Mouse (Mus musculus) spleen, adult 18-20 months (tissue): ENCODE data around the gene Tas2r107.
"Not testable (repeated sequence)": the region's sequence is repeated elsewhere in the genome, so short reads cannot be mapped to it uniquely, and the experiment has no call there.

Experiments used
- DNase-seq, 2 experiments: peaks; one replicate each; pipeline ENCODE4 v3.0.0; 2022; ENCODE audit warnings: mixed read lengths in 2 of 2

Gene Tas2r107

DNA sequence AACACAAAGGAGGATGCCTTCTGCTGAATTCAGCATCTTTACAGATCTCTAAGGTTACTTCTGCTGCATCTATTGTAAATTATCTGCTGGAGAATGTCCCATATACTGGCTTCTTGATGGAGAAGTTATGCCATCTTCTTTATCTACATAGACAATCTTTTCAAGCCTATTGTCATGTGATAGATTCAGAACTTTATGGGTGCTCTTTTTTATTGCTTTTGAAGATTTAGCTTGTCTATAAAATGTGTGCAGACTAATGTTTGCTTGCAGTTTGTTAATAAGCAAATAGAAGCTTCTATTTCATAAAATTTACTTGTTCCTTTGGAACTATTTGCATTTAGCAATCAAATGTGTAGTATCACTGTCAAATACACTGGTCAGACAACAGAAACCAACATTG is at the start of gene Tas2r107:
Gene Tas2r107 (minus strand): TSS at position 101 of the 400 bp plus-strand sequence.
- no peak for DNase-seq

DNA sequence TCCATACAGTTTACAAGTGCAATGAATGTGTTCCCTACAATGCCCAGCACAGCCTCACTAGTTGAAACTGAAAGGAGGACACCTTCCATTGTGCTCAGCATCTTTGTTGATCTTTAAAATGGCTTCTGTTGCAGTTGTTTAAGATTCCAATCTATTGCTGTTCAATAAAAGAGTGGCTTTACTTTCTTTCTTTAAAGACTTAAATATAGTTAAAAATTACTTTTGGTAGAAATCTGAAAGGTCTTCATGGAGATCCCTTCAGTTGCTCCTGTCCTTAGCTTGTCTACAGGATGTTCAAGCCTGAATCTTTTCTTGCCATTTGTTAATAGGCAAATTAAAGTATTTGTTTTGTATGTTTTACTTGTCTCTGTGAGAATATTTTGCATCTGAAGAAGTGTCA is 30.0 kb upstream of the Tas2r107 start, which contains the start of gene Tas2r114:
Gene Tas2r114 (minus strand): TSS at position 101 of the 400 bp plus-strand sequence.
- no peak for DNase-seq

DNA sequence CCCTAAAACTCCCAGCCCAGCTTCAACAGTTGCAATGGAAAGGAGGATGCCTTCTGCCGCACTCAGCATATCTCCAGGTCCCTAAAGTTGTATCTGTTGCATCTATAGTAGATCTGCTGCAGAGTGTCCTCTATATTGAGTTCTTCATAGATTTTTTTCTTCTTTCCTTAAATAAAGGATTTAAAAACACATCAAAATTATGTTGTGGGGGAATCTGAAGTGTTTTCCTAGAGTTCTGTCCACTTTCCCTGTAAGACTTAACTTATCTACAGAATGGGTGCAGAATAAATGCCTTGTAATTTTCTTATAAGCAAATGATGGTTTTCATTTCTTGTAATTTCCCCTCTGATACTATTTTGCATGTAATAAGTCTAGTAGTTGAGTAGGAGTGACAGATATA is 27.4 kb upstream of the Tas2r107 start, which contains the start of gene Tas2r105:
Gene Tas2r105 (minus strand): TSS at position 101 of the 400 bp plus-strand sequence.
- DNase-seq, result no peak

DNA sequence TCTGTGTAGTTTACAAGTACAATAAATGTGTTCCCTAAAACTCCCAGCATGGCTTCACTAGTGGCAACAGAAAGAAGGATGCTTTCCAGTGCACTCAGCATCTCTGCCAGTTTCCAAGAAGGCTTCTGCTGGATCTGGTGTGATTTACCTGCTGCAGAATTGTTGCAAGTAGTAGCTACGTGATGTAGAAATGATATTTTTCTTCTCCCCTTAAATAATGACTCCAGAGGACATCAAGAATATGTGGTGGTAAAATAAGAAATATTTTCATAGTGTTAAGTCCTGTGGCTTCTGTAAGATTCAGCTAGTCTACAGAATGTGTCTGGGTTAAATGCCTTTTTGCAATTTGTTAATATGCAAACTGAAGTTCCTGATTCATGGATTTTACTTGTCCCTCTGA is 25.7 kb upstream of the Tas2r107 start, which contains the start of gene Tas2r104:
Gene Tas2r104 (minus strand): TSS at position 101 of the 400 bp plus-strand sequence.
- no peak for DNase-seq

DNA sequence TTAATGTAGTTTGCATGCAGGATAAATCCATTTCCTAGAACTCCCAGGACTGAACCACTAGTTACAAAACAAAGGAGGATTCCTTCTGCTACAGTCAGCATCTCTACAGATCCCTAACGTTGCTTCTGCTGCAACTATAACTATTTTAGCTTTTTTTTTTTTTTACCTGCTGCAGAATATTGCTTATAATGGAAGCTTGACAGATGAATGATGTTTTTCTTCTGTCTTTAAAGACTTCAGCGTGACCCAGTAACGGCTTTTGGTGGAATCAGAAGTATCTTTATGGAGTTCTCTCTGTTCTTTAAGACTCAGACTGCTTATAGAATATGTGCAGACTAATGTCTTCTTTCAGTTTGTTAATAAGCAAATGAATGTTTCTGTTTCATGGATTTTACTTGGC is 18.8 kb upstream of the Tas2r107 start, which contains the start of gene Tas2r106:
Gene Tas2r106 (minus strand): TSS at position 101 of the 400 bp plus-strand sequence.
- no peak for DNase-seq

DNA sequence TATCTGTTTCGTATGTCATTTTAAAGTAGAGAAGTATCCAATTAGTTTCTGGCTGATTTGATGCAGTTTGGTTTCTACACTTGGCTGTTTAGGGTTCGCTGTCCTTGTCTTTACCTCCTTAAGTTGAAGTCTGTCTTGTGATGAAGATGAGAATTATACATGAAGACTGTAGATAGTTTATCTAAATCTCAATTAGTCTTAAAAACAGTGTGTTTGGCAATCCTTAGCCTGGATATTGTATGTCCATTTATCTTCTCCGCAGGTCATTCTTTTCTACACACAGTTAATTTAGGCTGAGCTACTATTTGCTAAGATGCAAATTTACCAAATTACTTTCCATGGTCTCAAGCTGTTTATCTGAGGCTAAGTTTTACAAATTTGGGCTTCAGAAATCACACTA is 29.1 kb downstream of the Tas2r107 start, which contains the start of gene Tas2r130:
Gene Tas2r130 (minus strand): TSS at position 101 of the 400 bp plus-strand sequence.
- DNase-seq, result no peak

DNA sequence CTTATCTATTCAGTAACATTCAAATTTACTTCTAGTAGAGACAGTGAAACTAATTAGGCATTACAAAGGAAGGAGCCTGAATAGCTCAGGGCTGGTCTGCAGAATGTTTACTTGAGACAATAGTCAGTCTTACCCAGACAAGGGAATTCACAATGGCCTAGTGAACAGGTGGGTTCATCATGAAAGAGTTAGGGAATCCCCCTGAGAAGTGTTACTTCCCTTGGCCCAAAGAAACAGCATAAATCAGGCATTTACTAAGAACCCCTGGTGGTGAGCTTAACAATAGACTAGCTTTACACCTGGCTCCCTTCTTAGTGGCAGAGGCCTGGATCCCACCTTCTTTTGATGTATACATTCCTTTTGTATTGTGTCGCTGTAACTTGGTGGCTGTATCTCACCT is 50.0 kb downstream of the Tas2r107 start:
- not testable (repeated sequence) for DNase-seq
